Mouse (Mus musculus) frontal cortex, postnatal 25 days (tissue): Measurements from ENCODE around the gene Trpc5os.

ENCODE experiments used
- DNase-seq, 2 experiments: peaks; one replicate each; pipeline ENCODE4 v3.0.0; 2022; ENCODE audit warnings: low spot score in 2 of 2

Gene Trpc5os

GRCm38 (mm10) chrX:144456281-144456680 is at the start of gene Trpc5os:
TSS of gene Trpc5os (plus strand) at chrX:144456581.
- no peak for DNase-seq

GRCm38 (mm10) chrX:144408036-144408435 is 48.3 kb upstream of the Trpc5os start:
- no peak for DNase-seq

- no peak for DNase-seq
These were observed 36.1 kb upstream of the Trpc5os start for GRCm38 (mm10) chrX:144420259-144420658.

GRCm38 (mm10) chrX:144421091-144421490 is 35.3 kb upstream of the Trpc5os start:
- no peak for DNase-seq

DNA sequence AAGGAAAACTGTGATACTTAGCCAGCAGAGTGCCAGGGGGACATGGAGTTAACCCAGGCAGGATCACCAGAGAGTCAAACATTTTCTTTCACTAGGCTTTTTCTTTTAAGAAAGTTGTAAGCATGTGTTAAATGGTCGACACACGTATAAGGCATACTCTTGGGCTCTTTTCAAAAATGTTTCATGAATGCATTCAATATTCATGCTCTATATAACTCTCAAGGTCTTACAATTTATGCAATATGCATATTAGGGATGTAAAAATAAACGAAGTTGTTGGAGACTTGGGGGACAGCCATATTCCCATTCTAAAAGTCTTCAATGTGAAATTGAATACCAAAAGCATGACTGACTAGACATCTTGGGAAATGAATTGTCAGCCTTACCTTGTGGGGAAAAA is 32.5 kb upstream of the Trpc5os start:
- no peak for DNase-seq

DNA sequence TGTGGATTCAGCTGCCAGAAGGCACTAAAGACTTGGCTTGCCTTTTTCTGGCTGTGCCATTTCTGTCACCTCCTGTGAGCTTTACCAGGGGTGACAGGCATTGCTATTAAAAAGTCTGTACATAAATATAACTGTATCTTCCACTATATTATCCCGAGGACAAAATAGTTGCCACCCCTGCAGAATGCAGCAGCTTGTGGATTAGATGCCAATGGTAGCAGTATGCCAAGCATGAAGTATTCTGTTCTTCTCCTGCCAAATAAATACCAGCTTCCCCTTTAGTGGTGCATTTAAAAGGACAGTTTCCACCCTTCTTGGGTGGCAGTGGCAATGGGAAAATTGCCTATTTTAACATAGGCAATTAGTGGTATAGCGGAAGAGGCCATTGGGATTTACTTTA is 8.0 kb downstream of the Trpc5os start:
- DNase-seq: no peak

GRCm38 (mm10) chrX:144491394-144491793 is 35.0 kb downstream of the Trpc5os start:
- no peak for DNase-seq

GRCm38 (mm10) chrX:144523239-144523638 is 66.9 kb downstream of the Trpc5os start:
- no peak for DNase-seq

DNA sequence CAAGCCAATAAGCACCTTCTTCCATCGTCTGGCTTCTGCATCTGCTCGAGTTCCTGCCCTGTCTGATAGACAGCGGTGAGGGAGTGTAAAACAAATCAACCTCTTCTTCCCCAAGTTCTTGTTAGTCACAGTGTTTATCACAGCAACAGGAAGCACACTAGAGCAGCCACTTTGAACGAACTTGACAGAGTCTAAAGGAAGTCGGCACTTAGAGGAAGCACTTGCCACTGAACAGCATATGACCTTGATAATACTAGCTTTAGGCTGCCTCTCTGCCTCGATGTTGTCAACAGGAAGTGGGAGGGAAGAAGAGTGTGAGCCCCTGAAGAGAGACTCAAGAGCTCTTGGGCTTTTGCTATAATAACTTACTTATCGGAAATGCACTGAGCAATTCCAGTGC is 69.7 kb downstream of the Trpc5os start:
- no peak for DNase-seq
